Mouse (Mus musculus): Measurements from ENCODE around the gene Sv2c.

The Sv2c gene

GRCm38 (mm10) chr13:95948821-95949220, 183.6 kb downstream of the Sv2c start:
- no peak for DNase-seq (ENCODE audit: low read depth in 1 of 2, low spot score in 2 of 2)

DNA sequence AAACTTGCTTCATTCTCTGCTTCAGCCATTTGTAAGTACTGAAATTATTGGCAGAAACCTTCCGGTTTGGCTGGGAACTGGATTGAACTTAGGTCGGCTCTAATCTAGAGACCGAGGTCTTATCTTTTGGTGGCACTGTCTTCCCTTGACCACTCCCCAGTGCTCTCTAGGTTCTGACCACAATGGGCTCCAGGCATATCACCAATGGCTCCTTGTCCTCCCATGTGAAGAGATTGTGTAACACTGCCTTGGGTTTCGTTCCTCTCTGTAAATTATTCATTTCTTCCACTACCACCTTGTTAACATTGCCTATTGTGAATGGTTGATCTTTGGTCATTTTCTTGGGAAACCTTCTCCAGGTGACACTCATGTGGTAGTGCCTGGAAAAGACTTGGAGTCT, 184.0 kb downstream of the Sv2c start:
- no peak for DNase-seq (ENCODE audit: low read depth in 1 of 2, low spot score in 2 of 2)

- DNase-seq (ENCODE audit: low read depth in 1 of 2, low spot score in 2 of 2), result no peak
Measured at GRCm38 (mm10) chr13:95945937-95946507, 186.4 kb downstream of the Sv2c start.

- DNase-seq (ENCODE audit: low read depth in 1 of 2, low spot score in 2 of 2), result no peak
Measured at GRCm38 (mm10) chr13:95944621-95945020, 187.8 kb downstream of the Sv2c start.

GRCm38 (mm10) chr13:95943919-95944318, 188.5 kb downstream of the Sv2c start:
- DNase-seq (ENCODE audit: low read depth in 1 of 2, low spot score in 2 of 2), result no peak

DNA sequence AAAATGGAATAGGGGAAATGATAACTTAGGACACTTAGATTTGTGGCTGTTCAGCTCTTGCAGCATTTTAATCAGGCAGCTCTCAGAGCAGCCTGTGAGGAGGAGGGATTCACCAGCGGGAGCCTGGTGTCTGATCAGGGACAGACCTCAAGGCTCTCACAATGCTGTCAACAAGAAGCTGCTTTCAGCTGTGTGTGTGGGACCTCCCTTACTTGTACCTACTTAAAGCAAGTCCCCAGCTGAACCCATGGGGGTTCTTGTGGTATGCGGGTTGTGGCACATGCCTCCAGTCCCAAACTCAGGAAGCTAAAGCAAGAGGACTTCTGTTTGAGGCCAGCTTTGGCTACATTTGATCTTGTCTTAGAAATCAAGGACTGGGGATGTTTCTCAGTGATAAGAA, 189.8 kb downstream of the Sv2c start:
- DNase-seq (ENCODE audit: low read depth in 1 of 2, low spot score in 2 of 2), result no peak

GRCm38 (mm10) chr13:95941861-95942260, 190.5 kb downstream of the Sv2c start:
- no peak for DNase-seq (ENCODE audit: low read depth in 1 of 2, low spot score in 2 of 2)

DNA sequence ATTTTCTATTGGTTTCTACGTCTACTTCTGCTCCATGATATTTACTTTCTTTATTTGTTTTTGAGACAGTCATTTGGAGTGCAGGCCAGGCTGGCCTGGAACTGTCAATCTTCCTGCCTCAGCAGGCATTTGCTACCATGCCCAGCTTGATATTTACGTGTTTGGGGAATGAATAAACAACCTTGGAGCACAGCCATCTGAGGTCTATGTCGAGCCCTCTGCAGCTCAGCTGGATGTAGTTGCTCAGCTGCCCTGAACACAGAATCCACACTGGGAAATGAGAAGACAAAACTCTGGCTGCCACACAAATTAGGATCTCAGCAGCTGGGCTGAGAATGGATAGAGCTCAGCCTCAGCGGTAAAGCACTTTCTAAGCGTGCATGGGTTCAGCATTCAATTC, 191.6 kb downstream of the Sv2c start:
- no peak for DNase-seq (ENCODE audit: low read depth in 1 of 2, low spot score in 2 of 2)

GRCm38 (mm10) chr13:95924201-95924621, 208.2 kb downstream of the Sv2c start:
- DNase-seq (ENCODE audit: low read depth in 1 of 2, low spot score in 2 of 2), result no peak

DNA sequence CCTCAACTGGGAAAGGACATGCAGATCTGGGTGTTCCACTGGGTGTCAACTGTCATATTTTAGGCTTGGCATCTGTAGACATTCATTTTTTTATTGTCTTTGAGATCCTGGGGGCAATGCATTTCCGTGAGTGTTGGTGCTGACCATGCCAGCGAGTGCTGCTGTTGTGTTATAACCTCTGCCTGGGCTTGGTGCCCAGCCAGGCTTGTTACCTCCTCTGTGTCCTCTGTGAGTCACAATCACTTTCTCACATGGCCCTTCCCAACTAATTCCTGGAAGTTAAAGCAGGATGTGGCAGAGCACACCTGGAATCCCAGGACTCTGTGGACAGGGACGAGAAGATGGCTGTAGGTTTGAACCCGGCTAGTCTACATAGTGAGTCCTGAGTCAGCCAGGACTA, 209.8 kb downstream of the Sv2c start:
- DNase-seq (ENCODE audit: low read depth in 1 of 2, low spot score in 2 of 2), result no peak

GRCm38 (mm10) chr13:95918624-95919284, 213.6 kb downstream of the Sv2c start:
- DNase-seq (ENCODE audit: low read depth in 1 of 2, low spot score in 2 of 2), result no peak

DNA sequence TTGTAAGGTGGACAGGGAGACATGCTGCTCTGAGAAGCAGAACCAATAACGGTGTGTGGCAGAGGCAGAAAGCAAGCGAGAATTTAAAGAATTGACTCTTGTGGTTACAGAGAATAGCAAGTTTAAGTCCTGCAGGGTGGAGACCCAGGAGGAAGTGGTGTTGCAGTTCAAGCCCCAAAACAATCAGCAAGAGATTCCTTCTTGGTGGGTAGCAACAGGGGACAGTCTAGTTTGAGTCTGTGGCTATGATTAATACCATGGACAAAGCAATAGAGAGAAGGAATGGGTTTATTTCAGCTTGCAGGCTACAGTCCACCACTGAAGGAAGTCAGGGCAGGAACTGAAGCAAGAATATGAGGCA, 219.4 kb downstream of the Sv2c start:
- DNase-seq (ENCODE audit: low read depth in 1 of 2, low spot score in 2 of 2), result no peak

- no peak for DNase-seq (ENCODE audit: low read depth in 1 of 2, low spot score in 2 of 2)
Measured at GRCm38 (mm10) chr13:95912157-95913045, 220.0 kb downstream of the Sv2c start.

- no peak for DNase-seq (ENCODE audit: low read depth in 1 of 2, low spot score in 2 of 2)
Measured at GRCm38 (mm10) chr13:95910270-95910669, 222.1 kb downstream of the Sv2c start.

DNA sequence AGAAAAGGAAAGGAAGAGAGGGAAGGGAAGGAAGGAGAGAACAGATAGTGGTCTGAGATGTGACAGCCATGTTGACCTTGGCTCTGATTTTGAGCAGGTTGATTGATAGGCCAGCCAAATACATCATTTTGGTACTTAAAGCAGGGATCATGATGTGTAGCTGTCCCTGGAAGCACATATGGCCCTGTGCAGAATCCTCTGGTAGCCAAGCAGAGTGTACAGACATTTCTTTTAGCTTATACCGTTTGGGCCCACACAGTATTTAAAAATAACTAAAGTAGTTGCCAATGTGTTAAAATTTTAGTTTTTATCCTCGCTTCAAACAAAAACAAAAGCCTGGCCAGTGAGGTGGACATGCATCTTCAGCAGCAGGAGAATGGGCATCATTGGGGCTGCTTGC, 223.1 kb downstream of the Sv2c start:
- no peak for DNase-seq (ENCODE audit: low read depth in 1 of 2, low spot score in 2 of 2)
